In genomic region chr10:127371023-127371422, GRCm38 (mm10) we compare ENCODE assay signal across 38 mouse cellular contexts. TPM values are rescaled to one million over a fixed set of nuclear protein-coding genes. Genes with fewer than 3 reads are reported as not detected.
"Had no signal": no experiment of that assay in that cellular context is flagged by ENCODE, and none has a peak within 500 bp of the region (broad histone marks: within the 10 kb centered on the region; RNA-seq: fewer than 3 reads in every experiment).

No protein-coding gene starts in this region.

- H3K4me3 ChIP-seq: gastrocnemius, adult 2 months; heart, embryonic 13.5 days; heart, embryonic 15.5 days; hindbrain, embryonic 13.5 days; hindbrain, embryonic 15.5 days; kidney, embryonic 15.5 days; limb, embryonic 13.5 days; limb, embryonic 15.5 days had no signal

- H3K27me3 ChIP-seq: heart, embryonic 15.5 days; hindbrain, embryonic 13.5 days; hindbrain, embryonic 15.5 days; kidney, embryonic 15.5 days; limb, embryonic 13.5 days; limb, embryonic 15.5 days had no signal

- DNase-seq: gastrocnemius, adult 2 months; gastrocnemius, postnatal 10 days; gastrocnemius, postnatal 25 days; heart, adult 18-20 months; heart, postnatal 14 days; heart, postnatal 36 days; kidney, adult 11 months; layer of hippocampus, adult 9-11 months; layer of hippocampus, postnatal 36 days; left cerebral cortex, postnatal 4 days had no signal

- H3K27ac ChIP-seq: gastrocnemius, adult 2 months; heart, embryonic 13.5 days; heart, embryonic 15.5 days; hindbrain, embryonic 13.5 days; hindbrain, embryonic 15.5 days; hindbrain, postnatal 0 days; kidney, embryonic 15.5 days; kidney, postnatal 0 days; limb, embryonic 13.5 days; limb, embryonic 15.5 days; liver, embryonic 14.5 days had no signal

- H3K9me3 ChIP-seq: heart, embryonic 15.5 days; hindbrain, embryonic 13.5 days; hindbrain, embryonic 15.5 days; kidney, embryonic 15.5 days; limb, embryonic 13.5 days; limb, embryonic 15.5 days had no signal

- H3K4me2 ChIP-seq: heart, embryonic 11.5 days; heart, embryonic 13.5 days; heart, embryonic 15.5 days; hindbrain, embryonic 13.5 days; hindbrain, embryonic 15.5 days; kidney, embryonic 15.5 days; limb, embryonic 13.5 days; limb, embryonic 15.5 days had no signal

- H3K36me3 ChIP-seq: heart, embryonic 13.5 days; heart, embryonic 15.5 days; hindbrain, embryonic 13.5 days; hindbrain, embryonic 15.5 days; kidney, embryonic 15.5 days; limb, embryonic 13.5 days; limb, embryonic 15.5 days had no signal

- ATAC-seq: hindbrain, postnatal 0 days; intestine, embryonic 16.5 days had no signal

- H3K4me1 ChIP-seq: heart, embryonic 13.5 days; heart, embryonic 15.5 days; hindbrain, embryonic 13.5 days; hindbrain, embryonic 15.5 days; limb, embryonic 13.5 days; limb, embryonic 15.5 days had no signal

- H3K9ac ChIP-seq: heart, embryonic 13.5 days; heart, embryonic 15.5 days; hindbrain, embryonic 13.5 days; hindbrain, embryonic 15.5 days; kidney, embryonic 15.5 days; limb, embryonic 13.5 days; limb, embryonic 15.5 days; liver, embryonic 14.5 days had no signal

RNA-seq across cellular contexts. Expression of gene Inhbc, which starts 0.8 kb away (rescaled TPM):
- total RNA-seq: gastrocnemius, adult 2 months; gastrocnemius, postnatal 10 days; gastrocnemius, postnatal 25 days; granulocyte monocyte progenitor cell, adult 5-6 weeks; heart, adult 18-20 months; heart, adult 8-10 months; heart, postnatal 14 days; heart, postnatal 36 days; hematopoietic stem cell, adult 5-6 weeks; hindbrain, postnatal 0 days; layer of hippocampus, adult 18-20 months; layer of hippocampus, adult 8-10 months; layer of hippocampus, postnatal 14 days; layer of hippocampus, postnatal 36 days; left cerebral cortex, adult 18-20 months; left cerebral cortex, adult 8-10 months; left cerebral cortex, postnatal 10 days; left cerebral cortex, postnatal 25 days; left cerebral cortex, postnatal 4 days had no signal
- polyA plus RNA-seq: frontal cortex, adult 2 months; heart, embryonic 13.5 days; heart, embryonic 15.5 days; heart, postnatal 0 days; hindbrain, embryonic 11.5 days; hindbrain, embryonic 15.5 days; hindbrain, postnatal 0 days; intestine, embryonic 14.5 days; intestine, embryonic 16.5 days; kidney, adult 2 months; large intestine, adult 2 months; limb, embryonic 13.5 days; limb, embryonic 15.5 days had no signal

RNA-seq across cellular contexts. Expression of gene Inhbe, which starts 16.8 kb away (rescaled TPM):
- total RNA-seq: gastrocnemius, adult 2 months; gastrocnemius, postnatal 10 days; gastrocnemius, postnatal 25 days; granulocyte monocyte progenitor cell, adult 5-6 weeks; heart, adult 18-20 months; heart, adult 8-10 months; heart, postnatal 14 days; heart, postnatal 36 days; hematopoietic stem cell, adult 5-6 weeks; hindbrain, postnatal 0 days; layer of hippocampus, adult 18-20 months; layer of hippocampus, adult 8-10 months; layer of hippocampus, postnatal 36 days; left cerebral cortex, postnatal 4 days had no signal
- polyA plus RNA-seq: heart, embryonic 11.5 days; heart, embryonic 13.5 days; heart, postnatal 0 days; hindbrain, embryonic 13.5 days; hindbrain, postnatal 0 days; intestine, embryonic 14.5 days; intestine, embryonic 16.5 days; kidney, adult 2 months; kidney, embryonic 15.5 days; kidney, postnatal 0 days; large intestine, adult 2 months had no signal

RNA-seq across cellular contexts. Expression of gene Gli1, which starts 29.2 kb away (rescaled TPM):
- total RNA-seq: granulocyte monocyte progenitor cell, adult 5-6 weeks; hematopoietic stem cell, adult 5-6 weeks had no signal
